Mouse (Mus musculus): Measurements from ENCODE around the gene Qrich2. TPM values are rescaled to one million over a fixed set of nuclear protein-coding genes. Genes with fewer than 3 reads are reported as not detected.
"Not testable (repeated sequence)": the region's sequence is repeated elsewhere in the genome, so short reads cannot be mapped to it uniquely, and the experiment has no call there.

The Qrich2 gene
- polyA plus RNA-seq, 1 experiment: not detected

DNA sequence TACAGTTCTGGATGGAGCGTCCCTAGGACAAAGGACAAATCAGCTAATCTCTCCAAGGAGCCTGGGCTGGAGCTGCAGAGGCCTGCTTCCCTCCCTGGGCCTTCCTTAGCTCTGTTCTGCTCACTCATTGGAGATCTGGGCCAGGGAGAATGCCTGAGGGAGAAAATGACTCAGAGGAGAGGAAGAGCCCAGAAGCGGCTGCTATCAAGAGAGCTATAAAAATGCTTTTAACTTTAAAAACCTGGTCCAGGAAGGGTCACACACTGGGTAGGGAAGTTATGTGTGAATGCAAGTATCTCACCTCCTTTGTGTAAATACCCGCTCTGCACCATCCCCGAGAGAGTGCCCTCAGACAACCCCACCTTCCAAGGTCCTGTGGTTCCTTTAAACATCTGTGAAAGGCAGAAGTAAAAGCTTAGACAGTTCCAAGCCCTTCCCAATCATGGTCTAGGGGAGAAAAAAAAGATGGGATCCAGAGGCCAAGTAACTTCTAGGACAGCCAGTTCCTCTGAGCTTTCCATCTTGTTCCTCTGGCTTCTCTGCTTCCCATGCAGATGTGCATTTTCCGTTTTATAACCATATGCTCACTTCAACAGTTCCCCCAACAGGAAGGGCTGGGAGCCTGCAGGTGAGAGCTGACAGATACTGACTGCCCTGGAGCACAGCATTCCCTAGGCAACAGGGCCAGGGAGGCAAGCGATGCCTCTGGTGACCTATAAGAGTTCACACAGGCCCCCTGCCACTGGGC, 49.7 kb downstream of the Qrich2 start:
- DNase-seq (ENCODE audit: extremely low spot score in 1 of 2, low spot score in 1 of 2): no peak

- DNase-seq (ENCODE audit: extremely low spot score in 1 of 2, low spot score in 1 of 2): no peak
Observed at GRCm38 (mm10) chr11:116413631-116414022, 52.4 kb downstream of the Qrich2 start.

DNA sequence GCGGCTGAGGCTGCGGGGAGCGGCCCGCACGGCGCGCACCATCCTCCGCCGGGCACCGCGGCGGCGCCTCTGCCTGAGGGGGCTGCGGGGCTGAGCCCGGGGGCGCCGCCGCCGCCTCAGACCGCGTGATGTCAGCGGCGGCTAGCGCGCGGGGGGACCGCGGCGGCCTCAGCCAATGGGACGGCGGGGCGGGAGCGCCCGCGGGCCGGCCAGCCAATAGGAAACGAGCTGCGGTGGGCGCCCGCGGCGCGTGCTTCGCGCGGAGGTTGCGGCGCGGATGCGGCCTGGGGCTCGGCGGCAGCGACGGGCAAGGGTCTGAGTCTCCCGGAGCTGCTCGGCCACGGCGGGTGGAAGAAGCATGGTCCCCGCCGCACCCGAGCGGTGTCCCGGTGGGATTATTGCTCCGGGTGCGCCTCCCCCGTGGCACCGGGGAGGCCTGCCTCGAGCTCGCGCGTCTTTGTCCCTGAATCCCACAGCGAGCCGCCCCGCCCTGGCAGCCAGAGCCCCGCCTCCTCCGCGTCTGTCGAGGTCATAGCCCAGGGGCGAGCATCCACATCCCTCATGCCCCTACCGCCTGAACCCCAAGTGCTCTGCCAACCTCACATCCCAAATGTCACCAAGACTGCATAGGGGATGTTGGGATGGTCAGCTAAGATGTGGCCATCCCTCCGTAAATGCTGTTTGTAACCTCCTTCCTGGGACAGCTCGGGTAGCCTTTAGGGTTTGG, 53.0 kb downstream of the Qrich2 start, which contains the start of gene Rnf157:
TSS of gene Rnf157 (minus strand) at position 129 of the 727 bp plus-strand sequence.
- peak; percentile 57 to 88 for DNase-seq (ENCODE audit: extremely low spot score in 1 of 2, low spot score in 1 of 2)

DNA sequence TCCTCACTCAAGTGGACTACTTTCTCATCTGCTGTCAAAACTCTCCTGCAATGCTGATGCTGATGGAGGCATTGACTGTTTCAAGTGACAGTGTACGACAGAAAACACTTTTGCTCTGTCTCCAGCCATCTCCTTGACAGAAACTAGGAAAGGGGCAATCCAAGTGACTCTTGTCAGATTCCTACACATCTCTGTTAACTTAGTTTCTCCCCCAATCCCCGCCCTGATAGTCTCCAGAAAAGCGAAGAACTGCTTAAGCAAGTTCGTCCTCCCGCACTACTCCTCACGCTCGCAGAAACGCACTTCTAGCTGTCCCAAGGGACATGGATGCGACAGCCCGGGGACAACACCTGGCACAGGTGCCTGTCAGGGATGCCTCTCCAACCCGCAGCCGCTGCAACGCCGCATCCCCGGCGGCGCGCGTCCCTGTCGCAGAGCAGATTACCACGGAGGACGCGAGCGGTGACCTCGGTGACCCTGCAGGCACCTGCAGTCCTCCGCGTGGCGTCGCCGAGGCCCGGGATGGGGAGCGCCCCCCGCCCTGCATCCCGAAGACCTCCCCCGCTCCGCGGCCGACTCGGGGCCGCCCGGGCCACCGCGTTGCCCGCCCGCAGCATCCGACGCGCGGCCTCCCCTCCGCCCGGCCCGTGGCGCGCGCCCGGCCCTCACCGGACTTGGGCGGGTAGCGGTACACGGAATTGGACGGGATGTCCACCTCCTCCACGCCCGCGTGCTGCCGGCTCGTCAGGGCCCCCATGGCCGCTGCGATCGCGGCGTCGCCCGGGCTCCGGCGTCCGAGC, 53.8 kb downstream of the Qrich2 start:
- DNase-seq (ENCODE audit: extremely low spot score in 1 of 2, low spot score in 1 of 2): no peak

DNA sequence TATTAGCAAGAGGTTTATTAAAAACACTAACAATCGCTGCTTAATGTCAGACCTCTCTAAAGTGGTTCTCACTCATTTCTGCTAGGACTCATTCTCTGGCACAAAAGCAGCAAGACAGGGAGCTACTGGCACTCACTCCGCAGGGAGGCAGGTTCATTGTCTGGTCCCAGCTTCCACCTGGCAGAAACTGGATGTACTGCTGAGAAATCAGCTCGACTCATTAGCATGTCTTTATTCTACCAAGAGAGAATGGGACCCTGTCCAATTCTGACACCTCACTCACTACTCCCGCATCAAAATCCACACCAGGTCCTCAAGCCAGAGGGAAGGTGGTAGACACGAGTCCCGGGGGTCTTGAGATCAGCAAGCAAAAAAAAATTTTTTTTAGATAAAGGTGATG, 54.5 kb downstream of the Qrich2 start:
- no peak for DNase-seq (ENCODE audit: extremely low spot score in 1 of 2, low spot score in 1 of 2)

- not testable (repeated sequence) for DNase-seq (ENCODE audit: extremely low spot score in 1 of 2, low spot score in 1 of 2)
Observed at GRCm38 (mm10) chr11:116410415-116410814, 55.6 kb downstream of the Qrich2 start.

DNA sequence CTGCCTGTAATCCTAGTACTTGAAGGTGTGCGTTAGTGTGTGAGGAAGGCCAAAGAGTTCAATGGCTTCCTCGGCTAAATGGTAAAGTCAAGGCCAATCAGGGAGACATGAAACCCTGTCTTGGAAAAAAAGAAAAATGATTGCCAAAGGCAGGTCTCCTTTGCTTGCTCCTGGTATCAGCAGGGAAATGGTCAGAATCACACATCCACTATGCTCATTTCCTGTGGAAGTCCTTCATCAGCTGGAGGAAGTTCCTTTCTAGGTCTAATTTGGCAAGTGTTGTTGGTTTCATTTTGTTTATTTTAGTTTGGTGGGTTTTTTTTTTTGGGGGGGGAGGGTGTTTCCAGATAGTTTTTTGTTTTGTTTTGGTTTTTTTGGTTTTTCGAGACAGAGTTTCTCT, 57.0 kb downstream of the Qrich2 start:
- DNase-seq (ENCODE audit: extremely low spot score in 1 of 2, low spot score in 1 of 2): no peak

GRCm38 (mm10) chr11:116406231-116406728, 59.8 kb downstream of the Qrich2 start:
- peak in 1 of 2 experiments; percentile 38 for DNase-seq (ENCODE audit: extremely low spot score in 1 of 2, low spot score in 1 of 2)

GRCm38 (mm10) chr11:116405601-116406000, 60.4 kb downstream of the Qrich2 start:
- no peak for DNase-seq (ENCODE audit: extremely low spot score in 1 of 2, low spot score in 1 of 2)

DNA sequence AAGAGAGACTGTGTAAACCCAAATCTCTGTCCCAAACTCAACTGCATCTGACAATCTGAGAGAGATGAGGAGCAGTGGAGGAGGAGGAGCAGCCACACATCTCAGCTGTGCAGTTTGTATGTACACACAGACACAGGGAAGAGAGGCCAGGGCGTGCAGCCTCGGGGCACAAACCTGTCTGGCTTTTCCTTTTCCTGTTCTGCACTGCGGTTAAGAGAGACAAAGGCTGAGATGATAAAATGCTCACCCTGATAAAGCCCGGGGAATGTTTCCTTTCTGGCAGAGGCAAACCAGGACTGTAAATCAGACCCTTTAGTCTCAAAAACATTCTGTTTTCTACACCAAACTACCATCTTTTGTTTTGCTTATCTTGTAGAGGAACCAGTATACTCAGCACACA, 65.5 kb downstream of the Qrich2 start:
- no peak for DNase-seq (ENCODE audit: extremely low spot score in 1 of 2, low spot score in 1 of 2)

DNA sequence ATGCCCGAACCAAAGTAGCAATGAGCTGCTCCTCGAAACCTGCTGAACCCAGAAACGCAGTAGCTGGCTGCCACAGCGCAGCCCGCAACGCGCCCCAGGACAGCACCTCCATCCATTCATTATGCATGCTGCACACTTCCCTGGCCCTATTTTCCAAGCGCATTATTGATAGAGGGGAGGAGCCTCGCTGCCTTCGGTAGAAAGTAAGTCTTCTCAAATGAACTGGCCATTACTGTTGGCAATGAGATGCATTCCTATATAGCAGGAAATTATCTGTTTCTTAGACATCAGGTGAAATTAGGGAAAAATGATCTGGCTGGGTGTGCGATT, 67.7 kb downstream of the Qrich2 start:
- no peak for DNase-seq (ENCODE audit: extremely low spot score in 1 of 2, low spot score in 1 of 2)

GRCm38 (mm10) chr11:116397517-116398347, 68.3 kb downstream of the Qrich2 start:
- no peak for DNase-seq (ENCODE audit: extremely low spot score in 1 of 2, low spot score in 1 of 2)

DNA sequence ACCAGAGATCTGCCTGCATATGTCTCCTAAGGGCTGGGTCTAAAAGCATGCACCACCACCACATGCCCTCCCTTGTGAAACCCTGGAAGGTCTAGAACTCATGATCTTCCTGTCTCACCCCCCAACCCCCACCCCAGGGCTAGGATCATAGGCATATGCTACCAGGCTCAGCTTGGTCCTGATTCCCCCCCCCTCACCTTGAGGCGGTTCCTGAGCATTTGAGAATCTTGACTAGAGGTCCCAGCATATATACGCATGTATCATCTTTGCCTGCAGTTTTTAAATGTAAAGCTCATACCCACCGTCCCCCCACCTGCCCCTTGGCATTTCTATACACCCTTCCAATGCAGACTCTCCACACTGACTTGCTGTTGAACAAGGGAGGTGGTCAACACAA, 69.1 kb downstream of the Qrich2 start:
- no peak for DNase-seq (ENCODE audit: extremely low spot score in 1 of 2, low spot score in 1 of 2)

DNA sequence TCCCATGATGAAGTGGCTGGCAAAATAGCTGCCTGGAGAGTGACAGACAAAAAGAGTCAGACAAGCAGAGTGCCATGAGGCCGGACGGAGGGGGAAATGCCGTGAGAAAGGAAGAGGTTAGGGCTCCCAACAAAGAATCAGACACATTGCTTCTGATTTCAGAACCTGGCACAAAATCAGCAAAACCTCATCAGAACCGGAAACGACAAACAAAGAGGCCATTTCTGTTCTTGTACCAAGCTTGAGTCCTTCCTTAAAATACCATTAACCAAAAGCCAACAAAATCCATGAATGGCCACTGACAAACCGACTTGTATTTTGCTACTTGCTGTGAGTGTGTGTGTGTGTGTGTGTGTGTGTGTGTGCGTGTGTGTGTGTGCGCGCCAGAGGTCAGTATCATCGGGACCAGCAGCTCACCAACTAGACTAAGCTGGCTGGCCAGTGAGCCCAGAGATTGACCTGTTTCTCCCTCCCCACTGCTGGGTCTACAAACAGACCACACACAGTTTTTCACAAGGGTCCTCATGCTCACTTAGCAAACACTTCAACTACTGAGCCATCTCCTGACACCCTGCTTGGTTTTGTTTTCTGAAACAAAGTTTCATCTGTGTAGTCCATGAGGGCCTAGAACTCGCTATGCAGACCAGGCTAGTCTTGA, 69.6 kb downstream of the Qrich2 start:
- DNase-seq (ENCODE audit: extremely low spot score in 1 of 2, low spot score in 1 of 2): no peak

- no peak for DNase-seq (ENCODE audit: extremely low spot score in 1 of 2, low spot score in 1 of 2)
Observed at GRCm38 (mm10) chr11:116394769-116395168, 71.3 kb downstream of the Qrich2 start.

Other genes starting within 250 kb of the Qrich2 start
- 1.0 and 1.1 TPM in 2 replicates for gene Evpl, start 228.2 kb downstream of the Qrich2 start, polyA plus RNA-seq (2012; rRNA removed)
- 63.4 and 63.9 TPM in 2 replicates for gene Srp68, start 192.0 kb downstream of the Qrich2 start, polyA plus RNA-seq (2012; rRNA removed)
- not detected in 2 replicates for gene Galr2, start 185.3 kb downstream of the Qrich2 start, polyA plus RNA-seq (2012; rRNA removed)
- gene Exoc7, start 159.0 kb downstream of the Qrich2 start, polyA plus RNA-seq (2012; rRNA removed): 89.7 and 97.5 TPM in 2 replicates
- 4.6 and 5.6 TPM in 2 replicates for gene Foxj1, start 130.8 kb downstream of the Qrich2 start, polyA plus RNA-seq (2012; rRNA removed)
- 180 and 191 TPM in 2 replicates for gene Rnf157, start 53.2 kb downstream of the Qrich2 start, polyA plus RNA-seq (2012; rRNA removed)
- gene Ubald2, start 32.1 kb downstream of the Qrich2 start, polyA plus RNA-seq (2012; rRNA removed): 58.7 TPM in 2 replicates
- gene Prpsap1, start 28.0 kb upstream of the Qrich2 start, polyA plus RNA-seq (2012; rRNA removed): 114 and 119 TPM in 2 replicates
- gene Sphk1, start 64.7 kb upstream of the Qrich2 start, polyA plus RNA-seq (2012; rRNA removed): 13.7 and 17.6 TPM in 2 replicates
- 77.1 and 86.0 TPM in 2 replicates for gene Ube2o, start 115.2 kb upstream of the Qrich2 start, polyA plus RNA-seq (2012; rRNA removed)
- 2.1 and 2.8 TPM in 2 replicates for gene Aanat, start 120.2 kb upstream of the Qrich2 start, polyA plus RNA-seq (2012; rRNA removed)
- 1.8 and 2.0 TPM in 2 replicates for gene Rhbdf2, start 160.8 kb upstream of the Qrich2 start, polyA plus RNA-seq (2012; rRNA removed)
- 5.7 and 6.4 TPM in 2 replicates for gene Prcd, start 187.3 kb upstream of the Qrich2 start, polyA plus RNA-seq (2012; rRNA removed)
- 55.3 and 57.6 TPM in 2 replicates for gene Cygb, start 188.1 kb upstream of the Qrich2 start, polyA plus RNA-seq (2012; rRNA removed)